Mouse (Mus musculus) activated CD4-positive, CD25-positive, alpha-beta regulatory T cell, adult 9 weeks (primary cell): ENCODE measurements around the gene Trim24. TPM values are rescaled to one million over a fixed set of nuclear protein-coding genes. Genes with fewer than 3 reads are reported as not detected.

Experiments used
- polyA plus RNA-seq: library from polyadenylated mRNA; unstranded; fragments of 100-300 nt; shearing (Covaris generic); gene quantifications from one replicate; pipeline ENCODE4 v1.2.1, GENCODE M21; 2017

Trim24 gene
- 6.1 TPM for polyA plus RNA-seq

DNA sequence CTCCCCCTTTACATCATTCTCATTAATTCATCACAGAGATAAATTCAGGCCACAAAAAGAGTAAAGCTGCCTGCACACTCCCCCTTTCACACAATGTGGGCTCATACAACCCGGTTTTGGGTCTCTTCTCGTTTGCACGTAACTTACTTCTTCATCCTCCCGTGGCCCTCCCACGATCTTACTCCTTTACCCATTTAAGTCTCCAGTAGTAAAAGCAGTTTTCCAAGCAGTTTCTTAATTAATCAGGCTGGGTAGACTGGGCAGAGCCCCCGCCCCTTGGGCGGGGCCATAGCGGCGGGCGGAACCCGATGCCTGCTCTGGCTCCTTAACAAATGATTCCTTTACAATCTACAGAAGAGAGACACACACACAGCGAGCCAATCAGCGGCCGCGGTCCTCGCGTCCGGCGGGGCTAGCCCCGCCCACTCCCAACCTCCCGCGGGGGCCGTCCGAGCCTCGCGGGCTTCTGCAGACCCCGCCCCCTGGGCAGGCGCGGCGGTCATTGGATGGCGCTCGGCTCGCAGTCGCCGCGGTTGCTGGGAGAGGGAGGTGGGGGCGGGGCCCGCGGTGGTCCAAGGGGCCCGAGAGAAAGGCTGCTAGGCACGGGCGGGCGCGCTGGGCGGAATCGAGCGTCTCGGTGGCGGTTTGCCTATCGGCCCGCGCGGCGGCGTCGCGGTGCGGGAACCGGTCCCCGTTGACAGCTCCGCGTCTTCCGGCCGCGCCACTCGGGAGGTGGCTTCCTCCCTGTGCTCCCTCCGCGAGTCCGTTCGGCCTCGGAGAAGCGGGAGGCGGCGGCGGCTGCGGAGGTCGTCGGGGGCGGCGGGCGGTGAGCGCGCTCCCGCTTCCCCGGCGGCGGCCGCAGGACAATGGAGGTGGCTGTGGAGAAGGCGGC, at the start of gene Trim24:
Gene Trim24 (plus strand): TSS at position 567 of the 892 bp plus-strand sequence.

Other genes starting within 250 kb of the Trim24 start
- not detected for gene Svopl, start 176.2 kb downstream of the Trim24 start, polyA plus RNA-seq
- gene Tmem213, start 238.4 kb downstream of the Trim24 start, polyA plus RNA-seq: not detected